Mouse (Mus musculus): ENCODE measurements around the gene Vwa3b. TPM values are rescaled to one million over a fixed set of nuclear protein-coding genes. Genes with fewer than 3 reads are reported as not detected.

The Vwa3b gene
- polyA plus RNA-seq, 1 experiment, result 3.9 TPM

DNA sequence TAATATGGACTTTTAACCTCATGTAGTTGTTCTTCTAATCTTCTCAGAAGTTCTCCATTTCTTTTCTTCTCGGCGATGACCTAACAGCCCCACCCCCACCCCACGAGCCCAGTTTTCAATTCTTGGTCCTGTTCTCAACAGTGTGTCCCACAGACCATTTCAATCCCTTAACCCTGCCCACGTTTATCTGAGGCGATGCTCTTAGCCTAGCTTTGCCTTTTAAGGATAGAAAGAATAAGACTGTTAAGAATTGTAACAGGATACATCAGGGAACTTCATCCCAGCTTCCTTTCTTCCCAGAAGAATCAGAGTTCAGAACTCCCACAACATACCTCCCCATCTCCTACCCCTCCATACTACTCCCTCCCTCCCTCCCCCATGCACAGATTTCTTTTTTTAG, 3.5 kb downstream of the Vwa3b start:
- 18% methylated on average over 5 of the region's 5 CpGs for WGBS
- no peaks in the 10 kb centered on the region for H3K4me1 ChIP-seq (ENCODE audit: control insufficient read depth, insufficient read depth, low read length)
- no peak overlapping the region for H3K27ac ChIP-seq (ENCODE audit: control insufficient read depth, insufficient read depth, low read depth, low read length, poor library complexity)
- H3K4me3 ChIP-seq (replicated peaks; ENCODE audit: control insufficient read depth, low read depth, low read length), result no peak overlapping the region
- TF ChIP-seq POLR2A (IDR thresholded peaks at IDR 0.05; ENCODE audit: borderline replicate concordance, control insufficient read depth, low read depth, low read length), result no peak
- no peak for TF ChIP-seq CTCF (IDR thresholded peaks at IDR 0.05; ENCODE audit: control insufficient read depth, insufficient read depth, low read length)

DNA sequence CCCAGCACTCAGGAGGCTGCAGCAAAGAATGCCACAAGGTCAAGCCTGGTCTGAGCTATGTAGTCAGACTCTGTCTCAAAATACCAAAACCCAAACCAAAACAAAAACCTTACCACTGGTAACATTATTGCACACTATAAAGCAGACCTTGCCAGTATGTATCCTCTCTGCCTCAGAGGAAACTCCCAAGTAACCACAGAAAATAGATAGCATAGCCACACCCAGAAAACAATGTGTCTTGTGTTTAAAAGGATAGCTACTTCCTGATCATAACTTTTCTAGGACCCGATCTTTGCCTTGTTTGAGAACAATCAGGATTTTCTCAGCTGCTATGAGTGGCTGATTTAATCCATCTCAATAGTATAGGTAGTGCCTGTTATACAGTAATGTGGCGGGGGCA, 4.3 kb downstream of the Vwa3b start:
- no peaks in the 10 kb centered on the region for H3K4me1 ChIP-seq (ENCODE audit: control insufficient read depth, insufficient read depth, low read length)
- 45% methylated on average over 2 of the region's 2 CpGs for WGBS
- no peak overlapping the region for H3K4me3 ChIP-seq (replicated peaks; ENCODE audit: control insufficient read depth, low read depth, low read length)
- H3K27ac ChIP-seq (ENCODE audit: control insufficient read depth, insufficient read depth, low read depth, low read length, poor library complexity), result no peak overlapping the region
- no peak for TF ChIP-seq POLR2A (IDR thresholded peaks at IDR 0.05; ENCODE audit: borderline replicate concordance, control insufficient read depth, low read depth, low read length)
- TF ChIP-seq CTCF (IDR thresholded peaks at IDR 0.05; ENCODE audit: control insufficient read depth, insufficient read depth, low read length), result no peak

GRCm38 (mm10) chr1:37035879-37036278, 9.5 kb downstream of the Vwa3b start:
- H3K27ac ChIP-seq (ENCODE audit: control insufficient read depth, insufficient read depth, low read depth, low read length, poor library complexity), result no peak overlapping the region
- no peak overlapping the region for H3K4me3 ChIP-seq (replicated peaks; ENCODE audit: control insufficient read depth, low read depth, low read length)
- H3K4me1 ChIP-seq (ENCODE audit: control insufficient read depth, insufficient read depth, low read length), result peaks cover 2% of the 10 kb centered on the region; the same call in 1 of the 2 replicates
- 93% methylated on average over 8 of the region's 8 CpGs for WGBS
- TF ChIP-seq CTCF (IDR thresholded peaks at IDR 0.05; ENCODE audit: control insufficient read depth, insufficient read depth, low read length), result no peak
- TF ChIP-seq POLR2A (IDR thresholded peaks at IDR 0.05; ENCODE audit: borderline replicate concordance, control insufficient read depth, low read depth, low read length), result no peak

GRCm38 (mm10) chr1:37041126-37041525, 14.7 kb downstream of the Vwa3b start:
- H3K4me3 ChIP-seq (replicated peaks; ENCODE audit: control insufficient read depth, low read depth, low read length), result no peak overlapping the region
- WGBS, result 81% methylated on average over 7 of the region's 7 CpGs
- no peak for TF ChIP-seq CTCF (IDR thresholded peaks at IDR 0.05; ENCODE audit: control insufficient read depth, insufficient read depth, low read length)
- TF ChIP-seq POLR2A (IDR thresholded peaks at IDR 0.05; ENCODE audit: borderline replicate concordance, control insufficient read depth, low read depth, low read length), result no peak
- H3K4me1 ChIP-seq (ENCODE audit: control insufficient read depth, insufficient read depth, low read length), result no peaks in the 10 kb centered on the region
- H3K27ac ChIP-seq (ENCODE audit: control insufficient read depth, insufficient read depth, low read depth, low read length, poor library complexity), result no peak overlapping the region

GRCm38 (mm10) chr1:37041856-37042255, 15.5 kb downstream of the Vwa3b start:
- TF ChIP-seq POLR2A (IDR thresholded peaks at IDR 0.05; ENCODE audit: borderline replicate concordance, control insufficient read depth, low read depth, low read length) (no peak), CTCF (IDR thresholded peaks at IDR 0.05; ENCODE audit: control insufficient read depth, insufficient read depth, low read length) (no peak)
- no peak overlapping the region for H3K4me3 ChIP-seq (replicated peaks; ENCODE audit: control insufficient read depth, low read depth, low read length)
- WGBS, result 74% methylated on average over 5 of the region's 5 CpGs
- H3K4me1 ChIP-seq (ENCODE audit: control insufficient read depth, insufficient read depth, low read length), result no peaks in the 10 kb centered on the region
- no peak overlapping the region for H3K27ac ChIP-seq (ENCODE audit: control insufficient read depth, insufficient read depth, low read depth, low read length, poor library complexity)

DNA sequence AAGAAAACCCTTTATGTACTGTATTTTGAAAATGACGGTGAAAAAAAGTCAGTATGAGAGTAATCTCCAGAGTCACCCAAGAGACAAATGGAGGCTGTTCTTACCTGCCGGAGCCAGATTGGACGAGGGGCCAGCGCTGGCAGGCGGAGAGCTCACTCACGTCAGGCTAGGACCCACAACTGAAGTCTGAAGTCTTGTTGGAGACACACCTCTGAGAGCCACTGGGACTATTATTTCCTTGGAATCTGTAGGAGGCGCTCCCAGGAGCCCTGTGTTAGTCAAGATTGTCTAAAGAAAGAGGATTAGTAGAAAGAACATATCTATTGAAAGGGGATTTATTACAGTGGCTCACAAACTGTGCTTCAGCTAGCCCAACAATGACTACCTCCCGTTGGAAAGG, 16.4 kb downstream of the Vwa3b start:
- Histone ChIP-seq H3K27ac (ENCODE audit: control insufficient read depth, insufficient read depth, low read depth, low read length, poor library complexity) (no peak overlapping the region), H3K4me3 (replicated peaks; ENCODE audit: control insufficient read depth, low read depth, low read length) (no peak overlapping the region), H3K4me1 (ENCODE audit: control insufficient read depth, insufficient read depth, low read length) (no peaks in the 10 kb centered on the region)
- TF ChIP-seq POLR2A (IDR thresholded peaks at IDR 0.05; ENCODE audit: borderline replicate concordance, control insufficient read depth, low read depth, low read length) (no peak), CTCF (IDR thresholded peaks at IDR 0.05; ENCODE audit: control insufficient read depth, insufficient read depth, low read length) (no peak)
- WGBS, result 83% methylated on average over 8 of the region's 8 CpGs

DNA sequence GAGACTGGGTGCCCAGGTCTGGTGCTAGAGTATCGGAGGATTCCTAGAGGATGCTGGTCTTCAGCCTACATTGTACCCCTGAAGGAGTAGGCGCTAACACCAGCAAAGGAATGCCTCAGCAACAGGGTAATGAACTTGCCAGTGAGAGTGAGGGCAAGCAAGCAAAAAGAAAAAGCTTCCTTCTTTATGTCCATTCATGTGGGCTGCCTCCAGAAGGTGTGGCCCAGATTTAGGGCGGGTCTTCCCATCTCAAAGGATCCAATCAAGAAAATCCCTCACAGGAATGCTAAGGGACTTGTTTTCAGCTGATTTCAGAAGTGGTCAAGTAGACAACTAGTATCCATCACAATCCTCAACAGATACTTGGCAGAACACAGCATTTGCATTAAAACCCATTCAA, 16.8 kb downstream of the Vwa3b start:
- Histone ChIP-seq H3K4me3 (replicated peaks; ENCODE audit: control insufficient read depth, low read depth, low read length) (no peak overlapping the region), H3K4me1 (ENCODE audit: control insufficient read depth, insufficient read depth, low read length) (no peaks in the 10 kb centered on the region), H3K27ac (ENCODE audit: control insufficient read depth, insufficient read depth, low read depth, low read length, poor library complexity) (no peak overlapping the region)
- WGBS, result 87% methylated on average over 3 of the region's 3 CpGs
- TF ChIP-seq POLR2A (IDR thresholded peaks at IDR 0.05; ENCODE audit: borderline replicate concordance, control insufficient read depth, low read depth, low read length) (no peak), CTCF (IDR thresholded peaks at IDR 0.05; ENCODE audit: control insufficient read depth, insufficient read depth, low read length) (no peak)

DNA sequence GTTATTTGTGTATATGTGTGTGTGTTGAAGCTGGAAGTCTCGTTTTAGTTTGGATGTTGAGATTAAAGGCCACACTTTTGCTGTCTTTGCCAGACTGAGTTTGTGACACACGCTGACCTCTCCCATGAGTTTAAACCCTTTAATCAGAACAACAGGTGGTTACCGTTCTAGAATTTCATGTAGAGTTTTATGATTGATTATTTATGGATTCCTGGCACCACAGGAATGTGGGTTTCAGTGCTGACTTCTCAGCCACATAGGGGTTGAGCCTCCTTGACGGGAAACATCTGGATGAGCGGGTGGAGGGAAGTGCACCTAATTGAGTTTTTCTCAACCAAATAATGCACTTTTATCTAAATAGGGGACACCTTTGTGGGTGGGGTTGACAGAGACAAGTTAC, 19.1 kb downstream of the Vwa3b start:
- H3K27ac ChIP-seq (ENCODE audit: control insufficient read depth, insufficient read depth, low read depth, low read length, poor library complexity), result no peak overlapping the region
- no peaks in the 10 kb centered on the region for H3K4me1 ChIP-seq (ENCODE audit: control insufficient read depth, insufficient read depth, low read length)
- TF ChIP-seq CTCF (IDR thresholded peaks at IDR 0.05; ENCODE audit: control insufficient read depth, insufficient read depth, low read length) (no peak), POLR2A (IDR thresholded peaks at IDR 0.05; ENCODE audit: borderline replicate concordance, control insufficient read depth, low read depth, low read length) (no peak)
- 62% methylated on average over 5 of the region's 5 CpGs for WGBS
- no peak overlapping the region for H3K4me3 ChIP-seq (replicated peaks; ENCODE audit: control insufficient read depth, low read depth, low read length)

- WGBS, result 77% methylated on average over 4 of the region's 4 CpGs
Observed at GRCm38 (mm10) chr1:37049159-37049558, 22.8 kb downstream of the Vwa3b start.

More at GRCm38 (mm10) chr1:37049159-37049558, 22.8 kb downstream of the Vwa3b start:
- Histone ChIP-seq H3K4me3 (replicated peaks; ENCODE audit: control insufficient read depth, low read depth, low read length) (no peak overlapping the region), H3K4me1 (ENCODE audit: control insufficient read depth, insufficient read depth, low read length) (no peaks in the 10 kb centered on the region), H3K27ac (ENCODE audit: control insufficient read depth, insufficient read depth, low read depth, low read length, poor library complexity) (no peak overlapping the region)
- TF ChIP-seq CTCF (IDR thresholded peaks at IDR 0.05; ENCODE audit: control insufficient read depth, insufficient read depth, low read length) (no peak), POLR2A (IDR thresholded peaks at IDR 0.05; ENCODE audit: borderline replicate concordance, control insufficient read depth, low read depth, low read length) (no peak)

All from bone marrow, adult 2 months (tissue).